Mouse (Mus musculus): ENCODE results near the gene Prss32.

Prss32 gene

DNA sequence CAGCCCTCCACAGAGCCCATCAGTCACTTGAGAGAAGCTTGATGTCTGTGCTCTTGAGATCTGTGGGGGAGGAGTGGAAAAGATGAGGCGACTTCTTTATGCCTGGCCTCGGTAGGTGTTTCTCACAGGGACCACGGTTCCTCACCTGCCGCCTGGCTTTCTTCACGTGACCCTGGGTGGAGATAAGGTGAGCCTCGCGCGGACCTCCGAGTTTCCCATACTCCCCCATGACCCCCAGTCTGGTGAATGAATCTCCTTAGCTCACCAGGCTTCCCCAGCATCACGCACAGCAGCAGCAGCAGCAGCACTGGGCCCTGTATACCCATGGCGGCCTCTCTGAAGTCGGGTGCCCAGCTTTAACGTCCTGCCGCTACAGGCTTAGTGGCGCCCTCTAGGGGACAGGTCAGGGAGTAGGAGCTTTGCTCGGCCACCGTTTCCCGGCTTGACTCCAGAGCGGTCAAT lies at the start of gene Prss32, which contains the start of gene Prss41:
Gene Prss32, plus strand, starts transcription at position 44 of the 462 bp plus-strand sequence.
Gene Prss41, minus strand, starts transcription at position 361 of the 462 bp plus-strand sequence.
- peak; percentile 79 to 80 for DNase-seq

- DNase-seq: no peak
Observed at GRCm38 (mm10) chr17:23795323-23795722, 48.3 kb upstream of the Prss32 start.

DNA sequence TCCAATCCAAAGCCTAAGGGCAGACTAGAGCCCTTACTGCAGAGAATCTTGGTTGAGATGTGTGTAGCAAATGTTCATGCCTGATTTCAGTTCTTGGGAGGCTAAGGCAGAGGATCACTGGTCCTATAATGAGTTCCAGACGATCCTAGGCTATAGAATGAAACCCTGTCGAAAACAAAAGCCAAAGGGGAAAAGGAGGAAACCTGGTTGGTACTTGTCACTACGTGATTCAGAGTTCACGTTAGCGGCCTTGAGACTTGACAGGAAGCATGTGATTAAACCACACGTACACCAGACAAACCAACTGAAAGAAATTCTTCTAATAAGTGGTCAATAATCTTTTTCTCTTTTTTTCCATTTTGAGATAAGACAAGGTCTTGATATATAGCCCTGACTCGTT lies 46.3 kb upstream of the Prss32 start:
- DNase-seq: no peak

- DNase-seq: no peak
Observed at GRCm38 (mm10) chr17:23801627-23802026, 42.0 kb upstream of the Prss32 start.

DNA sequence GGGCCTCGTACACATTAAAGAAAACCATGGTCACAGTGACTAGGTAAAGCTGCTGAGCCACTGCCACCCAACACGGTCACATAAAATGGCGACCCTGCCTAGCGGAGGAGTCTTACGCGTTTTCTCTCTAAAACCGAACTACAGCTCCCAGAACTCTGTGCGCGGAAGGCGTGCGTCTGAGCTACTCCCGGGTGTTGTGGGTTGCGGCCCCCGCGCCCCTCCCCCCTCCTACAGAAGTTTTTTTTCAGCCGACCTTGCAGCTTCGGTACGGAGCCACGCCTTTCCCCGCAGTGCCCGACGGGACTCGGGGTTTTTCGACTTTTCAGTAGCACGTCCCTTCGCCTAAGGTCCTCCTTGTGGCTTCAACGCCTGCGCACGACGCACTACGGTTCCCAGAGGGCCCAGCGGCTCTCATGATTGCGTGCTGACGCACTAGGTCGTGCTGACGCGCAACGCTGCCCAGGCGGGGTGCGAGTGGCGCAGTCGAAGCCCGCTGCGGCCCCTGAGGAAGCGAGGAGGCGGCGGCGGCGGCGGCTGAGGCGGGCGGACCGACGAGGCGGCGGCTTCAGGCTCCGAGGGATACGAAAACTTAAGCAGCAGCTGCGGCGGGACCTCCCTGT lies 40.8 kb upstream of the Prss32 start:
- peak; percentile 95 to 96 for DNase-seq

- DNase-seq: peak; percentile 69 to 75
Observed at GRCm38 (mm10) chr17:23803366-23804041, 40.2 kb upstream of the Prss32 start.

GRCm38 (mm10) chr17:23804426-23805085 lies 39.1 kb upstream of the Prss32 start:
- no peak for DNase-seq

- DNase-seq: peak; percentile 36 to 37
Observed at GRCm38 (mm10) chr17:23806867-23807266, 36.8 kb upstream of the Prss32 start.

GRCm38 (mm10) chr17:23807918-23808317 lies 35.7 kb upstream of the Prss32 start:
- no peak for DNase-seq

DNA sequence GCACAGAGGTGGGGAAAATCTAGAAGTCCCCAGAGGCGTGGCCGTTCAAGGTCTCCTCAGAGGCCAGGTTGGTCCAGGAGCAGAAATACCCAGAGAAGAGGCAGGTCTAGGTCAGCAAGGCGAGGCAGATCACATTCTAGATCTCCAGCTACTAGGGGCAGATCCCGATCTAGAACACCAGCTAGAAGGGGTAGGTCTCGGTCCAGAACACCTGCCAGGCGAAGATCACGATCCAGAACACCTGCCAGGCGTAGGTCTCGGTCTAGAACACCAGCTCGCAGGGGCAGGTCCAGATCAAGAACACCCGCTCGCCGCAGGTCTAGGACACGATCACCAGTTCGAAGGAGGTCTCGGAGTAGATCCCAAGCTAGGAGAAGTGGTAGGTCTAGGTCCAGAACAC lies 28.0 kb upstream of the Prss32 start:
- DNase-seq: no peak

- DNase-seq: no peak
Observed at GRCm38 (mm10) chr17:23818579-23818978, 25.1 kb upstream of the Prss32 start.

DNA sequence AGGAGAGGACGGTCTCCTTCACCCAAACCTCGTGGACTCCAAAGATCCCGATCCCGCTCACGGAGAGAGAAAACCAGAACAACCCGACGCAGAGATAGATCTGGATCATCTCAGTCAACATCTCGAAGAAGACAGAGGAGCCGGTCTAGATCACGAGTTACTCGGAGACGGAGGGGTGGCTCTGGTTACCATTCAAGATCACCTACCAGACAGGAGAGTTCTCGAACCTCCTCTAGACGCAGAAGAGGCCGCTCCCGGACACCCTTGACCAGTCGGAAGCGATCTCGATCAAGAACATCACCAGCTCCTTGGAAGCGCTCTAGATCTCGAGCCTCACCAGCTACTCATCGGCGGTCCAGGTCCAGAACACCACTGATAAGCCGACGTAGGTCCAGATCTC lies 24.4 kb upstream of the Prss32 start:
- peak in 1 of 2 experiments; percentile 17 for DNase-seq

GRCm38 (mm10) chr17:23820731-23821130 lies 22.9 kb upstream of the Prss32 start:
- DNase-seq: no peak

- peak in 1 of 2 experiments; percentile 13 for DNase-seq
Observed at GRCm38 (mm10) chr17:23822094-23822493, 21.6 kb upstream of the Prss32 start.

DNA sequence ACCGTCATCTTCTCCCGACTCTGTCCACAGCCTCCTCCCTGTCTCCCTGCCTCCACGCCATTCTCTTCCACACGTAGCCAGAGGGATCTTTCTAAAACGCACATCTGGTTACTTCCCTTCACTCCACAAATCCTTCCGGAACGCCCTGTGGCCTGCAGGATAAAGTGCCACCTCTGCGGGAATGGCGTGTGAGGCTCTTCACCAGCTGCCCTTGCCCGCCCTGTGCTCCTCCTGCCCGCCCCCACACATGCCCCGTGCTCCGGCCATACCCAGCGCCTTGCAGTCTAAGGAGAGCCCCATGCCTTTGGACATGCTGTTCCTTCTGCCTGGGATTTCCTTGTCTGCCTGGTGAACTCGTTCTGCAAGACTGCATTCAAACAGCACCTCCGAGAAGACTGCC lies 20.6 kb upstream of the Prss32 start:
- DNase-seq: peak in 1 of 2 experiments; percentile 15

DNA sequence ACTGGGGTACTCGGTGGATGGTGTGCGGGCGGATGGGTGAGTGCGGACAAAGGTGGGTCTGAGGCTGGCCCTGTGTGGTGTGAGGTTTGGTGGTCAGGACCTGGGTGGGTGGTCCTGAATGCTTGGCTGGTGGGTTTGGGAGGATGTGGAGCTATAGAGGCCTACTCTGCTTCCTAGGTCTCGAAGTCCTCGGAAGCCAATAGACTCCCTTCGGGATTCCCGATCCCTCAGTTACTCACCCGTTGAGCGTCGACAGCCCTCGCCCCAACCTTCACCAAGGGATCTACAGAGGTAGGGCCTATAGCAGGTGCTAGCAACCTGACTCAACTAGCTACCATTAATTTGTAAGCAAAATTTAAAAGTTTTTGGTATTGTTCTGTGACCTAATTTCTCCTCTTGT lies 20.0 kb upstream of the Prss32 start:
- no peak for DNase-seq

DNA sequence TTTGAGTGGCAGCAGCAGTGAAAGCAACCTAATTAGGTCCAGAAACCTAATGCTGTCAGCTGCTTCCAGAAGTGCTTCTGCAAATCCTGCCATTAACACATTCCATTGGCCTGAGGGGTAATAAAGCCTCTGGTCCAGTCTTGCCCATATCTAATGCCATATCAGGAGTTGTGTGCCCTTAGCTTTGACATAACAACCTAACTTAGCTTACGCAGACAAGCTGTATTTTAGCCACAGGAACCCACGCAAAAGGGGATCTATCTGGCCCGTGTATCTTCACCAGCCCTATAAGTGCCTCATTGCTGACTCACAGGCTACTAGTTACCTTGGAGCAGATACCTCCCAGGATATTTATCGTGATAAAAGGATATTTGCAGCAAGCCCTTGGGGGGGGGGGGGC lies 18.1 kb upstream of the Prss32 start:
- no peak for DNase-seq

GRCm38 (mm10) chr17:23828271-23829001 lies 15.2 kb upstream of the Prss32 start:
- DNase-seq: peak; percentile 69 to 73

- DNase-seq: peak; percentile 84 to 86
Observed at GRCm38 (mm10) chr17:23829064-23829619, 14.5 kb upstream of the Prss32 start, which contains the start of gene Elob. TSS of gene Elob (minus strand) at chr17:23829136.

GRCm38 (mm10) chr17:23831201-23831600 lies 12.5 kb upstream of the Prss32 start:
- DNase-seq: no peak

DNA sequence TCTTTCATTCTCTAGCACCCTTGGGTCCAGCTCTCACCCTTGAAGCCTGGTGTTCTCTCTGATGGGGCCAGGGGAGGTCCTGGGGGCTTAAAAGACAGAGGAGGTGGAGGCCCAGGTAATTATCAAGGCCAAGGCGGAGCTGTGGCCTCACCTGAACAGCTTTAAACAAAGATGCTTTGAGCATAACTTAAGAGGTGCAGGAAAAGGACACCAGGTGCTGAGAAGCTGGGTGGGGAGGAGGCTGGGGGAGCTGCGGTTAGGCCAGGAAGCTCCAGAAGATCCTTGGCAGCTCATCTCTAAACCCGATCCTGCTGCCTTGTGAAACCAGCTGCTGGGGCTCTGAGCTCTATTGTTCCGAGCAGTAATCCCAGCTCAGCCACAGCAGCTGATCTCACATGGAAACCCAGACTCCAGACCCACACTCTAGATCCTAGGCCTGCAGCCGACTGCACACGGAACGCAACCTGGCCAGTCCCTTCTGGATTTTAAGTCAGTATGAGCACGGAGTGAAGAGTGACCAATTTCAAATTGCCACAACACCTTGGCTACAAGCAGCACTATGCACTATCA lies 7.6 kb upstream of the Prss32 start, which contains the start of gene Prss33:
Gene Prss33, minus strand, starts transcription at position 51 of the 570 bp plus-strand sequence.
- no peak for DNase-seq

- DNase-seq: peak; percentile 78
Observed at GRCm38 (mm10) chr17:23841145-23841544, 2.5 kb upstream of the Prss32 start.

Data from B cell, adult 2 months (primary cell).